Mouse (Mus musculus) myocyte (in vitro differentiated cells): Measurements from ENCODE around the gene Olfr702.

ENCODE experiments used
- MAX ChIP-seq: IDR thresholded peaks from one replicate; pipeline ENCODE4 v1.6.1; 2011; ENCODE audit warnings: low read depth, mild to moderate bottlenecking, control low read depth
- MYOD1 ChIP-seq, 3 experiments: IDR thresholded peaks; one replicate each; pipeline ENCODE4 v1.6.1; 2011; ENCODE audit warnings: control low read depth in 2 of 3, low read depth in 2 of 3, mild to moderate bottlenecking in 2 of 3, moderate library complexity in 1 of 3; ENCODE audit not compliant: insufficient read length in 2 of 3, control insufficient read depth in 1 of 3
- POLR2A ChIP-seq: IDR thresholded peaks from one replicate; pipeline ENCODE4 v1.6.1; 2011; ENCODE audit warnings: low read depth, mild to moderate bottlenecking, control low read depth, moderate library complexity; ENCODE audit not compliant: insufficient read length
- USF1 ChIP-seq: IDR thresholded peaks from one replicate; pipeline ENCODE4 v1.6.1; 2011; ENCODE audit warnings: low read depth, mild to moderate bottlenecking, control low read depth, moderate library complexity

- no peak for TF ChIP-seq MYOD1 (IDR thresholded peaks at IDR 0.05; ENCODE audit: control insufficient read depth in 1 of 3, insufficient read length in 2 of 3, low read depth in 2 of 3)
- no peak for TF ChIP-seq MAX
- TF ChIP-seq USF1, result no peak
- TF ChIP-seq POLR2A, result no peak
These were observed 15.3 kb downstream of the Olfr702 start for GRCm38 (mm10) chr7:106818414-106818813.
